ENCODE assay signal across 33 mouse cellular contexts in the genomic region with DNA sequence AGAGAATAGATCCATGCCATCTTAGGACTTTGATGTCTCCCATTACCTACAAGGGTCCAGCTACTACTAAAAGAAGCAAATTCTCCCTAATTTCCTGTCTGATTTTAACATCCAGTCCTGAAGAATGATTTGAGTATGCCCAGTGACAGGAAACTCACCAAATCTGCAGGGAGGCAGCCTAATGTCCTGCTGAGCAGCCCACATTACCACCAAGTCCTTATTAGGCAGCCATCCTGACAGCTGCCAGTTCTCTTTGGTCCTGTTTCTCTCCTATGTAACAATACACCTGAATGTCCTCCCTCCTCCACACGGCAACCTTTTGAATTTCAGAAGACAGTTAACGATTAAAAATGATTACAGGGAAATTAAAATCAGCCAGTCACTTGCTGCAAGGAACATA. TPM values are rescaled to one million over a fixed set of nuclear protein-coding genes. Genes with fewer than 3 reads are reported as not detected.
"Had no signal": no experiment of that assay in that cellular context is flagged by ENCODE, and none has a peak within 500 bp of the region (broad histone marks: within the 10 kb centered on the region; RNA-seq: fewer than 3 reads in every experiment).

No protein-coding gene starts in this region.

- H3K4me2 ChIP-seq: limb, embryonic 12.5 days; limb, embryonic 13.5 days; limb, embryonic 15.5 days; liver, embryonic 11.5 days; liver, embryonic 12.5 days; liver, embryonic 13.5 days; liver, embryonic 15.5 days; lung, embryonic 14.5 days; lung, embryonic 15.5 days; midbrain, embryonic 12.5 days; midbrain, embryonic 13.5 days; midbrain, embryonic 15.5 days; neural tube, embryonic 12.5 days had no signal

- ATAC-seq: liver, embryonic 12.5 days; lung, postnatal 0 days; midbrain, embryonic 13.5 days; midbrain, embryonic 15.5 days; midbrain, embryonic 16.5 days had no signal

- H3K4me1 ChIP-seq: limb, embryonic 15.5 days; liver, embryonic 12.5 days; liver, embryonic 13.5 days; liver, embryonic 15.5 days; lung, embryonic 15.5 days; megakaryocyte, embryonic 14.5 days; midbrain, embryonic 10.5 days; midbrain, embryonic 12.5 days; midbrain, embryonic 13.5 days; midbrain, embryonic 15.5 days; neural tube, embryonic 12.5 days had no signal

- DNase-seq: left cerebral cortex, postnatal 4 days; liver; liver, embryonic 13.5 days; lung, adult 18-20 months; lung, adult 2 months; lung, embryonic 14.5 days; lung, postnatal 10 days; lung, postnatal 14 days; lung, postnatal 36 days; lung, postnatal 4 days; midbrain, embryonic 14.5 days had no signal

- H3K27ac ChIP-seq: left cerebral cortex, adult 2 months; limb, embryonic 10.5 days; limb, embryonic 12.5 days; limb, embryonic 13.5 days; limb, embryonic 15.5 days; liver, embryonic 12.5 days; liver, embryonic 13.5 days; liver, embryonic 14.5 days; liver, embryonic 15.5 days; lung, embryonic 15.5 days; macrophage; midbrain, embryonic 10.5 days; midbrain, embryonic 12.5 days; midbrain, embryonic 13.5 days; midbrain, embryonic 15.5 days; neural tube, embryonic 12.5 days had no signal

- H3K9me3 ChIP-seq: limb, embryonic 10.5 days; limb, embryonic 15.5 days; liver, embryonic 12.5 days; liver, embryonic 13.5 days; liver, embryonic 15.5 days; lung, embryonic 15.5 days; midbrain, embryonic 13.5 days; midbrain, embryonic 15.5 days; neural tube, embryonic 12.5 days had no signal

- H3K27me3 ChIP-seq: limb, embryonic 12.5 days; limb, embryonic 13.5 days; limb, embryonic 15.5 days; liver, embryonic 12.5 days; liver, embryonic 13.5 days; liver, embryonic 15.5 days; lung, embryonic 15.5 days; megakaryocyte, embryonic 14.5 days; midbrain, embryonic 12.5 days; midbrain, embryonic 13.5 days; midbrain, embryonic 15.5 days; neural tube, embryonic 12.5 days had no signal

- H3K4me3 ChIP-seq: left cerebral cortex, adult 2 months; limb, embryonic 10.5 days; limb, embryonic 12.5 days; limb, embryonic 13.5 days; limb, embryonic 15.5 days; liver, embryonic 12.5 days; liver, embryonic 13.5 days; liver, embryonic 15.5 days; lung, embryonic 15.5 days; megakaryocyte, embryonic 14.5 days; midbrain, embryonic 10.5 days; midbrain, embryonic 12.5 days; midbrain, embryonic 13.5 days; midbrain, embryonic 15.5 days; neural tube, embryonic 12.5 days had no signal

- H3K9ac ChIP-seq: limb, embryonic 12.5 days; limb, embryonic 13.5 days; limb, embryonic 15.5 days; liver, embryonic 12.5 days; liver, embryonic 13.5 days; liver, embryonic 14.5 days; liver, embryonic 15.5 days; lung, embryonic 14.5 days; lung, embryonic 15.5 days; midbrain, embryonic 12.5 days; midbrain, embryonic 13.5 days; midbrain, embryonic 15.5 days; neural tube, embryonic 12.5 days had no signal

- H3K36me3 ChIP-seq: limb, embryonic 10.5 days; limb, embryonic 12.5 days; limb, embryonic 13.5 days; limb, embryonic 15.5 days; liver, embryonic 12.5 days; liver, embryonic 13.5 days; liver, embryonic 15.5 days; lung, embryonic 15.5 days; midbrain, embryonic 10.5 days; midbrain, embryonic 12.5 days; midbrain, embryonic 13.5 days; midbrain, embryonic 15.5 days; neural tube, embryonic 12.5 days had no signal

RNA-seq across cellular contexts. Expression of a gene that starts 20.9 kb away (rescaled TPM):
- total RNA-seq: megakaryocyte, adult 5-6 weeks; megakaryocyte-erythroid progenitor cell, adult 5-6 weeks; monocyte, adult 5-6 weeks had no signal
